Mouse (Mus musculus) MEL (cell line): ENCODE data around the gene Nup160. TPM values are rescaled to one million over a fixed set of nuclear protein-coding genes. Genes with fewer than 3 reads are reported as not detected.

Experiments
- DNase-seq: peaks from one replicate; pipeline ENCODE4 v3.0.0; 2011; ENCODE audit warnings: low read depth, low spot score
- H3K27ac ChIP-seq: 2 replicates; pipeline ENCODE4 v1.5.1; 2012; ENCODE audit warnings: low read depth, mild to moderate bottlenecking, control low read depth, low read length, moderate library complexity; ENCODE audit not compliant: control insufficient read depth
- H3K27me3 ChIP-seq, 2 experiments: fragments of 150-350 bp in 1 of 2; sonication (generic) in 1 of 2; 2 replicates each; pipeline ENCODE4 v1.6.1; 2012; ENCODE audit warnings: low read length in 2 of 2, mild to moderate bottlenecking in 2 of 2, improper control_type of control experiment in 1 of 2, moderate library complexity in 1 of 2; ENCODE audit not compliant: insufficient read depth in 2 of 2, control insufficient read depth in 1 of 2
- H3K36me3 ChIP-seq, 2 experiments: 2 replicates each; pipeline ENCODE4 v1.6.1; 2012 to 2014; ENCODE audit warnings: low read length in 2 of 2, improper control_type of control experiment in 1 of 2, inconsistent platforms in 1 of 2, mild to moderate bottlenecking in 1 of 2; ENCODE audit not compliant: insufficient read depth in 2 of 2, control insufficient read depth in 1 of 2
- H3K4me1 ChIP-seq, 2 experiments: fragments of 150-350 bp in 1 of 2; sonication (generic) in 1 of 2; 2 replicates each; pipeline ENCODE4 v1.6.1; 2012; ENCODE audit warnings: low read length in 2 of 2, improper control_type of control experiment in 1 of 2, mild to moderate bottlenecking in 1 of 2; ENCODE audit not compliant: insufficient read depth in 2 of 2, control insufficient read depth in 1 of 2
- H3K4me3 ChIP-seq, 2 experiments: fragments of 150-350 bp in 1 of 2; sonication (generic) in 1 of 2; 2 replicates each; pipeline ENCODE4 v1.5.1; 2012; ENCODE audit warnings: low read depth in 2 of 2, low read length in 2 of 2, mild to moderate bottlenecking in 2 of 2, moderate library complexity in 2 of 2, control low read depth in 1 of 2, improper control_type of control experiment in 1 of 2; ENCODE audit not compliant: control insufficient read depth in 1 of 2, insufficient read depth in 1 of 2
- H3K79me2 ChIP-seq: 2 replicates; pipeline ENCODE4 v1.6.1; 2012; ENCODE audit warnings: mild to moderate bottlenecking, low read length, moderate library complexity; ENCODE audit not compliant: control insufficient read depth, poor library complexity, insufficient read depth
- H3K9ac ChIP-seq: 2 replicates; pipeline ENCODE4 v1.6.1; 2012; ENCODE audit warnings: low read depth, mild to moderate bottlenecking, control low read depth, low read length, moderate library complexity; ENCODE audit not compliant: control insufficient read depth, poor library complexity, severe bottlenecking
- H3K9me3 ChIP-seq: fragments of 150-350 bp; sonication (generic); replicated peaks from 2 replicates; pipeline ENCODE4 v1.6.1; 2012; ENCODE audit warnings: mild to moderate bottlenecking, low read length, improper control_type of control experiment, moderate library complexity; ENCODE audit not compliant: insufficient read depth
- BHLHE40 ChIP-seq: IDR thresholded peaks from 2 replicates; pipeline ENCODE4 v1.6.1; 2012; ENCODE audit warnings: low read depth, mild to moderate bottlenecking, inconsistent platforms, low read length, improper control_type of control experiment, borderline replicate concordance
- CHD1 ChIP-seq: IDR thresholded peaks from 2 replicates; pipeline ENCODE4 v1.6.1; 2012; ENCODE audit warnings: low read depth, mild to moderate bottlenecking, inconsistent platforms, low read length, improper control_type of control experiment
- E2F4 ChIP-seq: IDR thresholded peaks from 2 replicates; pipeline ENCODE4 v1.6.1; 2011; ENCODE audit warnings: low read depth, low read length, improper control_type of control experiment, borderline replicate concordance
- ELF1 ChIP-seq: IDR thresholded peaks from 2 replicates; pipeline ENCODE4 v1.6.1; 2014; ENCODE audit warnings: low read depth, mild to moderate bottlenecking, inconsistent platforms, low read length, improper control_type of control experiment, moderate library complexity
- EP300 ChIP-seq, 2 experiments: IDR thresholded peaks; 2 replicates each; pipeline ENCODE4 v1.6.1; 2011; ENCODE audit warnings: improper control_type of control experiment in 2 of 2, low read length in 2 of 2, low read depth in 1 of 2, mild to moderate bottlenecking in 1 of 2
- ETS1 ChIP-seq: IDR thresholded peaks from 2 replicates; pipeline ENCODE4 v1.6.1; 2012; ENCODE audit warnings: low read depth, mild to moderate bottlenecking, inconsistent platforms, low read length, improper control_type of control experiment, moderate library complexity
- GABPA ChIP-seq: IDR thresholded peaks from 2 replicates; pipeline ENCODE4 v1.6.1; 2012; ENCODE audit warnings: low read depth, mild to moderate bottlenecking, inconsistent platforms, low read length, improper control_type of control experiment, moderate library complexity
- GATA1 ChIP-seq: IDR thresholded peaks from 2 replicates; pipeline ENCODE4 v1.6.1; 2011; ENCODE audit warnings: low read depth, low read length, improper control_type of control experiment
- HCFC1 ChIP-seq: IDR thresholded peaks from 2 replicates; pipeline ENCODE4 v1.6.1; 2012; ENCODE audit warnings: low read depth, mild to moderate bottlenecking, inconsistent platforms, low read length, improper control_type of control experiment, moderate library complexity
- JUND ChIP-seq: IDR thresholded peaks from 2 replicates; pipeline ENCODE4 v1.6.1; 2011; ENCODE audit warnings: low read depth, mild to moderate bottlenecking, improper control_type of control experiment, low read length
- MAX ChIP-seq: IDR thresholded peaks from 2 replicates; pipeline ENCODE4 v1.6.1; 2011; ENCODE audit warnings: low read length, improper control_type of control experiment
- MAZ ChIP-seq: IDR thresholded peaks from 2 replicates; pipeline ENCODE4 v1.6.1; 2012; ENCODE audit warnings: low read depth, mild to moderate bottlenecking, inconsistent platforms, low read length, improper control_type of control experiment
- MEF2A ChIP-seq: IDR thresholded peaks from 2 replicates; pipeline ENCODE4 v1.6.1; 2014; ENCODE audit warnings: low read depth, mild to moderate bottlenecking, inconsistent platforms, low read length, improper control_type of control experiment; ENCODE audit not compliant: poor library complexity, insufficient replicate concordance, severe bottlenecking; ENCODE audit errors: extremely low read depth
- MXI1 ChIP-seq: IDR thresholded peaks from 2 replicates; pipeline ENCODE4 v1.6.1; 2011; ENCODE audit warnings: mild to moderate bottlenecking, low read depth, low read length, improper control_type of control experiment
- MYB ChIP-seq: IDR thresholded peaks from 2 replicates; pipeline ENCODE4 v1.6.1; 2011; ENCODE audit warnings: mild to moderate bottlenecking, low read depth, low read length, improper control_type of control experiment
- MYC ChIP-seq: IDR thresholded peaks from 2 replicates; pipeline ENCODE4 v1.6.1; 2011; ENCODE audit warnings: low read depth, mild to moderate bottlenecking, low read length, improper control_type of control experiment, moderate library complexity
- NELFE ChIP-seq: IDR thresholded peaks from 2 replicates; pipeline ENCODE4 v1.6.1; 2011; ENCODE audit warnings: low read depth, low read length, improper control_type of control experiment
- POLR2A ChIP-seq, 2 experiments: IDR thresholded peaks; 2 replicates each; pipeline ENCODE4 v1.6.1; 2011 to 2012; ENCODE audit warnings: low read length in 2 of 2, mild to moderate bottlenecking in 2 of 2, control low read depth in 1 of 2, improper control_type of control experiment in 1 of 2, low read depth in 1 of 2, moderate library complexity in 1 of 2; ENCODE audit not compliant: control insufficient read depth in 1 of 2, insufficient read depth in 1 of 2, poor library complexity in 1 of 2
- POLR2AphosphoS2 ChIP-seq: IDR thresholded peaks from 2 replicates; pipeline ENCODE4 v1.6.1; 2011; ENCODE audit warnings: low read length, improper control_type of control experiment
- RCOR1 ChIP-seq: IDR thresholded peaks from 2 replicates; pipeline ENCODE4 v1.6.1; 2012; ENCODE audit warnings: low read depth, mild to moderate bottlenecking, inconsistent platforms, low read length, improper control_type of control experiment
- SIN3A ChIP-seq: IDR thresholded peaks from 2 replicates; pipeline ENCODE4 v1.6.1; 2012; ENCODE audit warnings: low read length, improper control_type of control experiment, inconsistent platforms
- TAL1 ChIP-seq: IDR thresholded peaks from 2 replicates; pipeline ENCODE4 v1.6.1; 2012; ENCODE audit warnings: mild to moderate bottlenecking, inconsistent platforms, low read length, moderate library complexity, mixed read lengths
- TBP ChIP-seq: IDR thresholded peaks from 2 replicates; pipeline ENCODE4 v1.8.0; 2011; ENCODE audit warnings: low read depth, low read length, improper control_type of control experiment
- TCF12 ChIP-seq: IDR thresholded peaks from 2 replicates; pipeline ENCODE4 v1.6.1; 2014; ENCODE audit warnings: low read depth, mild to moderate bottlenecking, inconsistent platforms, low read length, improper control_type of control experiment, moderate library complexity
- USF1 ChIP-seq: IDR thresholded peaks from 2 replicates; pipeline ENCODE4 v1.6.1; 2014; ENCODE audit warnings: low read depth, mild to moderate bottlenecking, inconsistent platforms, low read length, improper control_type of control experiment, moderate library complexity
- USF2 ChIP-seq, 2 experiments: IDR thresholded peaks; 2 replicates each; pipeline ENCODE4 v1.6.1; 2011 to 2012; ENCODE audit warnings: improper control_type of control experiment in 2 of 2, low read length in 2 of 2, borderline replicate concordance in 1 of 2, inconsistent platforms in 1 of 2, low read depth in 1 of 2, mild to moderate bottlenecking in 1 of 2; ENCODE audit not compliant: insufficient read depth in 1 of 2
- ZC3H11A ChIP-seq: IDR thresholded peaks from 2 replicates; pipeline ENCODE4 v1.6.1; 2012; ENCODE audit warnings: low read depth, mild to moderate bottlenecking, inconsistent platforms, low read length, improper control_type of control experiment
- ZKSCAN1 ChIP-seq: IDR thresholded peaks from 2 replicates; pipeline ENCODE4 v1.6.1; 2012; ENCODE audit warnings: low read depth, mild to moderate bottlenecking, inconsistent platforms, low read length, improper control_type of control experiment, moderate library complexity
- ZMIZ1 ChIP-seq: IDR thresholded peaks from 2 replicates; pipeline ENCODE4 v1.6.1; 2012; ENCODE audit warnings: low read depth, mild to moderate bottlenecking, inconsistent platforms, low read length, improper control_type of control experiment, moderate library complexity
- ZNF384 ChIP-seq: IDR thresholded peaks from 2 replicates; pipeline ENCODE4 v1.6.1; 2012; ENCODE audit warnings: low read depth, mild to moderate bottlenecking, inconsistent platforms, low read length, improper control_type of control experiment
- polyA plus RNA-seq, 2 experiments: library from polyadenylated mRNA; stranded (reverse) in 1 of 2; unstranded in 1 of 2; fragments of >175 nt in 1 of 2; fragments of >200 nt in 1 of 2; gene quantifications; 2 replicates each; pipeline versions ENCODE4 v1.2.1 to v1.2.4; 2012; ENCODE audit warnings: low replicate concordance in 2 of 2, low read depth in 1 of 2; ENCODE audit not compliant: insufficient read length in 2 of 2, insufficient read depth in 1 of 2, missing spikeins in 1 of 2
- total RNA-seq: library from RNA; depleted of rRNA; stranded (reverse); fragments of 300-350 nt; gene quantifications from 2 replicates; pipeline ENCODE4 v1.2.3, GENCODE M21; 2012

The Nup160 gene
- total and polyA plus RNA-seq, 3 experiments, result 43.8 to 91.4 (median 63.8) TPM

GRCm38 (mm10) chr2:90667388-90668265, 9.4 kb upstream of the Nup160 start:
- H3K4me3 ChIP-seq, result peak overlapping the region; percentile 17 to 34
- H3K27me3 ChIP-seq, result no peaks in the 10 kb centered on the region
- peaks cover 2 to 17% of the 10 kb centered on the region in 2 experiments; a peak in 3 of 4 replicates for H3K4me1 ChIP-seq
- TF ChIP-seq ZNF384 (peak; percentile 61; the same call in 1 of the 2 replicates), MAX (peak; percentile 95), MAZ (0 out of 2 replicates have a peak, but pooled peaks have one; percentile 46), EP300 (IDR thresholded peaks at IDR 0.05; ENCODE audit: low read depth in 1 of 2, low read length in 2 of 2) (peak; percentile 38 to 66; a peak in 3 of 4 replicates), ZKSCAN1 (no peak), ZMIZ1 (no peak), ETS1 (peak; percentile 87), CHD1 (no peak), RCOR1 (peak; percentile 94), MXI1 (peak; percentile 98), MYC (peak; percentile 95), POLR2AphosphoS2 (no peak), MYB (peak; percentile 31; the same call in 1 of the 2 replicates), MEF2A (no peak), POLR2A (IDR thresholded peaks at IDR 0.05; ENCODE audit: control insufficient read depth in 1 of 2, insufficient read depth in 1 of 2, low read depth in 1 of 2, low read length in 2 of 2, poor library complexity in 1 of 2) (no peak), GABPA (no peak), SIN3A (peak; percentile 95), TBP (no peak), USF1 (peak; percentile 55; the same call in 1 of the 2 replicates), ELF1 (no peak), TAL1 (peak; percentile 61; the same call in 1 of the 2 replicates), JUND (no peak), BHLHE40 (peak; percentile 98), TCF12 (peak; percentile 57; the same call in 1 of the 2 replicates), GATA1 (peak; percentile 67; the same call in 1 of the 2 replicates), USF2 (IDR thresholded peaks at IDR 0.05; ENCODE audit: borderline replicate concordance in 1 of 2, insufficient read depth in 1 of 2, low read depth in 1 of 2, low read length in 2 of 2) (no peak), ZC3H11A (no peak), HCFC1 (0 out of 2 replicates have a peak, but pooled peaks have one; percentile 27), NELFE (no peak), E2F4 (no peak)
- DNase-seq, result peak; percentile 80
- no peaks in the 10 kb centered on the region for H3K9me3 ChIP-seq
- H3K27ac ChIP-seq, result peak overlapping the region; percentile 78
- peak overlapping the region; percentile 56 for H3K9ac ChIP-seq
- no peaks in the 10 kb centered on the region for H3K79me2 ChIP-seq
- peaks cover 0 to 19% of the 10 kb centered on the region in 2 experiments; a peak in 2 of 4 replicates for H3K36me3 ChIP-seq
